Comparison of ENCODE assay signal across 15 mouse cellular contexts in genomic region chr5:134606314-134606713, GRCm38 (mm10). TPM values are rescaled to one million over a fixed set of nuclear protein-coding genes. Genes with fewer than 3 reads are reported as not detected.
DNase-seq lines count a peak whose midpoint lies in the region; ATAC-seq and TF ChIP-seq lines count a peak whose summit lies in the region.
"Had no signal": no experiment of that assay in that cellular context is flagged by ENCODE, and none has a peak within 500 bp of the region (broad histone marks: within the 10 kb centered on the region; RNA-seq: fewer than 3 reads in every experiment).

No protein-coding gene starts in this region.

- no peaks in the 10 kb centered on the region for H3K36me3 ChIP-seq in kidney, adult 2 months (ENCODE audit: control insufficient read depth, insufficient read depth, low read length)
- no peaks in the 10 kb centered on the region for H3K36me3 ChIP-seq in kidney, embryonic 14.5 days (ENCODE audit: control insufficient read depth, insufficient read depth, low read length)
- H3K36me3 ChIP-seq: forebrain, embryonic 15.5 days had no signal

- no peak overlapping the region for H3K4me2 ChIP-seq in kidney, embryonic 14.5 days (replicated peaks; ENCODE audit: low read depth, low read length)
- H3K4me2 ChIP-seq: forebrain, embryonic 15.5 days; limb, embryonic 12.5 days had no signal

- DNase-seq in kidney, adult 2 months = no peak
- DNase-seq in 416B (ENCODE audit: low read depth) = peak; percentile 47
- no peak for DNase-seq in adrenal gland, postnatal 25 days
- DNase-seq in right cerebral cortex, postnatal 4 days = no peak
- DNase-seq in embryo, embryonic 10 days (ENCODE audit: low spot score) = no peak
- DNase-seq: cerebellum, adult 9-11 months; gastrocnemius, postnatal 10 days; kidney, adult 11 months had no signal

- no peaks in the 10 kb centered on the region for H3K9me3 ChIP-seq in kidney, embryonic 14.5 days (ENCODE audit: control insufficient read depth, low read length)
- H3K9me3 ChIP-seq: forebrain, embryonic 15.5 days; heart, embryonic 10.5 days; limb, embryonic 12.5 days had no signal

- H3K27ac ChIP-seq in kidney, adult 2 months (ENCODE audit: insufficient read depth, low read depth, low read length) = no peak overlapping the region
- no peak overlapping the region for H3K27ac ChIP-seq in kidney, embryonic 14.5 days (ENCODE audit: low read depth, low read length)
- no peak overlapping the region for H3K27ac ChIP-seq in cortical plate, adult 2 months (ENCODE audit: insufficient read depth, low read length)
- H3K27ac ChIP-seq: forebrain, embryonic 15.5 days; heart, embryonic 10.5 days; limb, embryonic 12.5 days had no signal

- no peaks in the 10 kb centered on the region for H3K27me3 ChIP-seq in kidney, adult 2 months (replicated peaks; ENCODE audit: control insufficient read depth, insufficient read depth, low read length)
- H3K27me3 ChIP-seq in kidney, embryonic 14.5 days (ENCODE audit: control insufficient read depth, insufficient read depth, low read length) = no peaks in the 10 kb centered on the region
- H3K27me3 ChIP-seq: forebrain, embryonic 15.5 days; limb, embryonic 12.5 days had no signal

- TF ChIP-seq POLR2A in kidney, adult 2 months (IDR thresholded peaks at IDR 0.05; ENCODE audit: low read depth, low read length) = no peak
- no peak for TF ChIP-seq POLR2A in cortical plate, adult 2 months (IDR thresholded peaks at IDR 0.05; ENCODE audit: extremely low read depth, insufficient read depth, low read length)

- no peak overlapping the region for H3K9ac ChIP-seq in kidney, embryonic 14.5 days (ENCODE audit: low read depth, low read length)
- H3K9ac ChIP-seq: forebrain, embryonic 15.5 days; limb, embryonic 12.5 days had no signal

- H3K4me3 ChIP-seq in kidney, adult 2 months (ENCODE audit: insufficient read depth, low read depth, low read length) = no peak overlapping the region
- no peak overlapping the region for H3K4me3 ChIP-seq in kidney, embryonic 14.5 days (ENCODE audit: low read length)
- H3K4me3 ChIP-seq in cortical plate, adult 2 months (ENCODE audit: insufficient read depth, low read length) = no peak overlapping the region
- H3K4me3 ChIP-seq: forebrain, embryonic 15.5 days; heart, embryonic 10.5 days; limb, embryonic 12.5 days had no signal

- TF ChIP-seq CTCF in kidney, adult 2 months (conservative IDR thresholded peaks at IDR 0.05; ENCODE audit: insufficient read depth, insufficient read length, low read depth, low read length) = 0 out of 2 replicates have a peak, but pooled peaks have one; percentile 16
- TF ChIP-seq CTCF in cortical plate, adult 2 months (IDR thresholded peaks at IDR 0.05; ENCODE audit: extremely low read depth, insufficient read depth, low read length) = 0 out of 2 replicates have a peak, but pooled peaks have one; percentile 5

- no peaks in the 10 kb centered on the region for H3K4me1 ChIP-seq in kidney, adult 2 months (ENCODE audit: control insufficient read depth, insufficient read depth, low read length)
- H3K4me1 ChIP-seq in kidney, embryonic 14.5 days (ENCODE audit: control insufficient read depth, insufficient read depth, low read length) = no peaks in the 10 kb centered on the region
- H3K4me1 ChIP-seq in cortical plate, adult 2 months (ENCODE audit: control insufficient read depth, insufficient read depth, low read length) = no peaks in the 10 kb centered on the region
- H3K4me1 ChIP-seq: forebrain, embryonic 15.5 days; limb, embryonic 12.5 days had no signal

- ATAC-seq in kidney, embryonic 14.5 days (ENCODE audit: low FRiP score, low TSS enrichment) = no peak
- peak; percentile 33 for ATAC-seq in megakaryocyte, adult 5-6 weeks (ENCODE audit: poor library complexity, severe bottlenecking)
- ATAC-seq: forebrain, embryonic 15.5 days had no signal

RNA-seq across cellular contexts. Expression of gene Lat2, which starts 8.5 kb away (rescaled TPM):
- polyA plus RNA-seq in kidney, adult 2 months (2012; rRNA removed) = 1.8 and 3.3 TPM in 2 replicates
- polyA plus RNA-seq in kidney, embryonic 14.5 days (2014; fragmentation: Nextera tagmentation; extraction: Ambion mirVana) = 1.8 and 2.2 TPM in 2 replicates
- polyA plus RNA-seq in cortical plate, adult 2 months (2012; rRNA removed) = 4.9 and 5.4 TPM in 2 replicates
- total RNA-seq in megakaryocyte, adult 5-6 weeks (2015) = 87.7 and 91.1 TPM in 2 replicates
- 109 and 115 TPM in 2 replicates for total RNA-seq in megakaryocyte, adult 5-6 weeks (2017)
- total RNA-seq in adrenal gland, postnatal 25 days (2021) = 2.6 and 3.0 TPM in 2 replicates

RNA-seq across cellular contexts. Expression of gene Rfc2, which starts 25.1 kb away (rescaled TPM):
- polyA plus RNA-seq in kidney, adult 2 months (2012; rRNA removed) = 65.5 and 76.4 TPM in 2 replicates
- polyA plus RNA-seq in kidney, embryonic 14.5 days (2014; fragmentation: Nextera tagmentation; extraction: Ambion mirVana) = 309 and 333 TPM in 2 replicates
- polyA plus RNA-seq in cortical plate, adult 2 months (2012; rRNA removed) = 124 and 128 TPM in 2 replicates
- 161 and 172 TPM in 2 replicates for total RNA-seq in megakaryocyte, adult 5-6 weeks (2015)
- total RNA-seq in megakaryocyte, adult 5-6 weeks (2017) = 110 and 115 TPM in 2 replicates
- 46.6 and 60.4 TPM in 2 replicates for total RNA-seq in adrenal gland, postnatal 25 days (2021)

RNA-seq across cellular contexts. Expression of gene Eif4h, which starts 33.0 kb away (rescaled TPM):
- polyA plus RNA-seq in kidney, adult 2 months (2012; rRNA removed) = 192 and 218 TPM in 2 replicates
- polyA plus RNA-seq in kidney, embryonic 14.5 days (2014; fragmentation: Nextera tagmentation; extraction: Ambion mirVana) = 463 and 491 TPM in 2 replicates
- polyA plus RNA-seq in cortical plate, adult 2 months (2012; rRNA removed) = 360 and 369 TPM in 2 replicates
- 160 and 176 TPM in 2 replicates for total RNA-seq in megakaryocyte, adult 5-6 weeks (2015)
- total RNA-seq in megakaryocyte, adult 5-6 weeks (2017) = 191 and 197 TPM in 2 replicates
- total RNA-seq in adrenal gland, postnatal 25 days (2021) = 273 and 304 TPM in 2 replicates

RNA-seq across cellular contexts. Expression of gene Syna, which starts 46.3 kb away (rescaled TPM):
- polyA plus RNA-seq in kidney, adult 2 months (2012; rRNA removed) = 0.34 and 0.48 TPM in 2 replicates
- 0.14 TPM in 1 of 2 replicates, not detected in the other for polyA plus RNA-seq in kidney, embryonic 14.5 days (2014; fragmentation: Nextera tagmentation; extraction: Ambion mirVana)
- 0.06 and 0.49 TPM in 2 replicates for polyA plus RNA-seq in cortical plate, adult 2 months (2012; rRNA removed)
- total RNA-seq in megakaryocyte, adult 5-6 weeks (2015) = not detected in 2 replicates
- not detected in 2 replicates for total RNA-seq in megakaryocyte, adult 5-6 weeks (2017)
- not detected in 2 replicates for total RNA-seq in adrenal gland, postnatal 25 days (2021)
- total RNA-seq: hematopoietic stem cell, adult 5-6 weeks had no signal
- polyA plus RNA-seq: heart, embryonic 10.5 days; limb, embryonic 12.5 days had no signal

RNA-seq across cellular contexts. Expression of gene Clip2, which starts 54.1 kb away (rescaled TPM):
- polyA plus RNA-seq in kidney, adult 2 months (2012; rRNA removed) = 22.4 and 25.2 TPM in 2 replicates
- 3.7 and 4.4 TPM in 2 replicates for polyA plus RNA-seq in kidney, embryonic 14.5 days (2014; fragmentation: Nextera tagmentation; extraction: Ambion mirVana)
- polyA plus RNA-seq in cortical plate, adult 2 months (2012; rRNA removed) = 74.1 and 77.0 TPM in 2 replicates
- 1.8 and 1.9 TPM in 2 replicates for total RNA-seq in megakaryocyte, adult 5-6 weeks (2015)
- 3.7 and 6.7 TPM in 2 replicates for total RNA-seq in megakaryocyte, adult 5-6 weeks (2017)
- total RNA-seq in adrenal gland, postnatal 25 days (2021) = 13.9 and 17.8 TPM in 2 replicates
